10 mouse cellular contexts compared by ENCODE assay signal in genomic region chr5:27029784-27030183, GRCm38 (mm10).
DNase-seq lines count a peak whose midpoint lies in the region; ATAC-seq and TF ChIP-seq lines count a peak whose summit lies in the region.
"Had no signal": no experiment of that assay in that cellular context is flagged by ENCODE, and none has a peak within 500 bp of the region (broad histone marks: within the 10 kb centered on the region; RNA-seq: fewer than 3 reads in every experiment).

No protein-coding gene starts in this region.

- no peak overlapping the region for H3K4me3 ChIP-seq in hindbrain, postnatal 0 days (ENCODE audit: low read length)
- no peak overlapping the region for H3K4me3 ChIP-seq in hindbrain, embryonic 13.5 days
- no peak overlapping the region for H3K4me3 ChIP-seq in E14TG2a.4 (replicated peaks; ENCODE audit: low read length)
- H3K4me3 ChIP-seq in cortical plate, adult 2 months (ENCODE audit: insufficient read depth, low read length): no peak overlapping the region
- H3K4me3 ChIP-seq: heart, embryonic 13.5 days; kidney, embryonic 15.5 days; limb, embryonic 15.5 days had no signal

- H3K4me1 ChIP-seq in hindbrain, postnatal 0 days (ENCODE audit: insufficient read depth, low read length): no peaks in the 10 kb centered on the region
- H3K4me1 ChIP-seq in hindbrain, embryonic 13.5 days (replicated peaks): no peaks in the 10 kb centered on the region
- H3K4me1 ChIP-seq in E14TG2a.4 (replicated peaks; ENCODE audit: low read depth, low read length): peaks cover 16% of the 10 kb centered on the region
- H3K4me1 ChIP-seq in cortical plate, adult 2 months (ENCODE audit: control insufficient read depth, insufficient read depth, low read length): no peaks in the 10 kb centered on the region
- H3K4me1 ChIP-seq: heart, embryonic 13.5 days; kidney, embryonic 15.5 days; limb, embryonic 15.5 days had no signal

- ATAC-seq in hindbrain, postnatal 0 days: no peak
- ATAC-seq in hindbrain, embryonic 13.5 days (ENCODE audit: low FRiP score): no peak
- no peak for ATAC-seq in megakaryocyte-erythroid progenitor cell, adult 5-6 weeks (replicated peaks; ENCODE audit: low FRiP score, low TSS enrichment, poor library complexity, severe bottlenecking)

- 12% methylated on average over 5 of the region's 5 CpGs for WGBS in hindbrain, postnatal 0 days
- 19% methylated on average over 5 of the region's 5 CpGs for WGBS in hindbrain, embryonic 13.5 days

- H3K9me3 ChIP-seq in hindbrain, postnatal 0 days (ENCODE audit: low read length): no peaks in the 10 kb centered on the region
- H3K9me3 ChIP-seq in hindbrain, embryonic 13.5 days: no peaks in the 10 kb centered on the region
- H3K9me3 ChIP-seq in E14TG2a.4 (ENCODE audit: low read length): no peaks in the 10 kb centered on the region
- H3K9me3 ChIP-seq: heart, embryonic 13.5 days; kidney, embryonic 15.5 days; limb, embryonic 15.5 days had no signal

- TF ChIP-seq POLR2A in cortical plate, adult 2 months (IDR thresholded peaks at IDR 0.05; ENCODE audit: extremely low read depth, insufficient read depth, low read length): no peak

- no peaks in the 10 kb centered on the region for H3K27me3 ChIP-seq in hindbrain, postnatal 0 days (ENCODE audit: insufficient read depth, low read length)
- H3K27me3 ChIP-seq in hindbrain, embryonic 13.5 days: no peaks in the 10 kb centered on the region
- H3K27me3 ChIP-seq in E14TG2a.4 (ENCODE audit: insufficient read depth, low read length): no peaks in the 10 kb centered on the region
- H3K27me3 ChIP-seq: heart, embryonic 13.5 days; kidney, embryonic 15.5 days; limb, embryonic 15.5 days had no signal

- no peak overlapping the region for H3K9ac ChIP-seq in hindbrain, postnatal 0 days (replicated peaks; ENCODE audit: low read length)
- H3K9ac ChIP-seq in hindbrain, embryonic 13.5 days: no peak overlapping the region
- H3K9ac ChIP-seq: heart, embryonic 13.5 days; kidney, embryonic 15.5 days; limb, embryonic 15.5 days had no signal

- TF ChIP-seq CTCF in hindbrain, postnatal 0 days (IDR thresholded peaks at IDR 0.05; ENCODE audit: low read depth): peak; percentile 62
- TF ChIP-seq CTCF in E14TG2a.4 (conservative IDR thresholded peaks at IDR 0.05; ENCODE audit: low read length): peak; percentile 45
- peak; percentile 44; the same call in 1 of the 2 replicates for TF ChIP-seq CTCF in cortical plate, adult 2 months (IDR thresholded peaks at IDR 0.05; ENCODE audit: extremely low read depth, insufficient read depth, low read length)

- no peak overlapping the region for H3K4me2 ChIP-seq in hindbrain, postnatal 0 days (ENCODE audit: low read depth, low read length)
- no peak overlapping the region for H3K4me2 ChIP-seq in hindbrain, embryonic 13.5 days
- H3K4me2 ChIP-seq: heart, embryonic 13.5 days; kidney, embryonic 15.5 days; limb, embryonic 15.5 days had no signal

- no peak overlapping the region for H3K27ac ChIP-seq in hindbrain, postnatal 0 days
- H3K27ac ChIP-seq in hindbrain, embryonic 13.5 days: no peak overlapping the region
- H3K27ac ChIP-seq in cortical plate, adult 2 months (ENCODE audit: insufficient read depth, low read length): no peak overlapping the region
- H3K27ac ChIP-seq: heart, embryonic 13.5 days; kidney, embryonic 15.5 days; limb, embryonic 15.5 days had no signal

- peak; percentile 63 for DNase-seq in hindbrain, postnatal 0 days (ENCODE audit: low spot score)
- peak; percentile 32 for DNase-seq in 416B (ENCODE audit: low read depth)
- DNase-seq in thymus, postnatal 36 days: no peak

- H3K36me3 ChIP-seq in hindbrain, postnatal 0 days (ENCODE audit: insufficient read depth, low read length): no peaks in the 10 kb centered on the region
- H3K36me3 ChIP-seq in hindbrain, embryonic 13.5 days: no peaks in the 10 kb centered on the region
- no peaks in the 10 kb centered on the region for H3K36me3 ChIP-seq in E14TG2a.4 (ENCODE audit: insufficient read depth, low read length)
- H3K36me3 ChIP-seq: heart, embryonic 13.5 days; kidney, embryonic 15.5 days; limb, embryonic 15.5 days had no signal

Comparison
In these comparisons a context has a peak if more than half of its experiments do, and no peak if none do; other contexts are left out.
1. DNase-seq: peak in hindbrain, postnatal 0 days (single experiment) and 416B (single experiment); none in thymus, postnatal 36 days (0 of 2).
2. Peak in every context shown above with its lines, with median percentiles within 50 percentile points of each other: CTCF ChIP-seq.